Mouse (Mus musculus): ENCODE data around the gene Clec2e. TPM values are rescaled to one million over a fixed set of nuclear protein-coding genes. Genes with fewer than 3 reads are reported as not detected.
"Not testable (repeated sequence)": the region's sequence is repeated elsewhere in the genome, so short reads cannot be mapped to it uniquely, and the experiment has no call there.

Gene Clec2e
- polyA plus RNA-seq (2016; fragmentation: Nextera tagmentation; extraction: Ambion mirVana) = not detected in 2 replicates

DNA sequence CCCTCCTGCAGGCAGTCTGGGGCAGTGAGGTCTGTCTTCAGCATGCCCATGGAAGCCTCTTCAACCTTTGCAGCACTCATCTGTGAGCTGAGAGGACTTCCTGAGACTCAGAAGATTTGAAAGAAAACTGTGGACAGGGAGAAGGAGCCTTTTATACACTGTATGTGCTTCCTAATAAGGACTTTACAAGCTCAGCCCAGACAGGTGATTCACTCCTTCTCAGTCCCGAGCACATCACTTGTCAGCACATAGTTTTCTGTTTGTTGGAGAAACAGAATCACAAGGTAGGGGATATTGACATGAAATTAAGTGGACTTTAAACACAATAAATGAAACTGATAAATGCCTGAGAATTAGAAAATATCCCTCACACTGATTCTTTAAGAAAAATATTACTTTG, at the start of gene Clec2e:
Clec2e (minus strand) TSS at position 120 of the 400 bp plus-strand sequence.
- not testable (repeated sequence) for ATAC-seq (ENCODE audit: insufficient number of reproducible peaks, insufficient read depth, low FRiP score, low TSS enrichment, low read depth); H3K4me3 ChIP-seq (replicated peaks); H3K27me3 ChIP-seq; H3K4me2 ChIP-seq; H3K27ac ChIP-seq; H3K9ac ChIP-seq (replicated peaks); H3K9me3 ChIP-seq; H3K36me3 ChIP-seq; H3K4me1 ChIP-seq (replicated peaks)
- WGBS = 78% methylated on average over 1 of the region's 1 CpGs

DNA sequence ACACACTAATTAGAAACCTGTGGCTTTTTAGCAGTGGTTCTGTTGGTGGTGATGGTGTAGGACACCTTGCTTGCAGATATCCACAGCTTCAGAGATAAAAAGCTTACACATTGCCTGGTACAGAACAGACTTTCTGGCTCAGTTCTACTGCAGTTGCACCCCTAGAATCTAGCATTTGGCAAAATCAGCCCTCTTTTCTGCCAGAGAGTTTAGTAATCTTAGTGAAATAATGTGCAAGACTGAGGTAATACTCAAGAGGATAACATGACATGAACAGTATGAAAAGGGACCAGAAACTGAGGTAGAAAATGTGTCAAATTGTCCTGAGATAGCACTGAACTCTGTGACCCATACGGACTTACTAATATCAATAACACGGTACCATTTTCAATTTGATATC, 46.1 kb upstream of the Clec2e start:
- Histone ChIP-seq H3K4me2 (no peak overlapping the region), H3K27ac (no peak overlapping the region), H3K36me3 (no peaks in the 10 kb centered on the region), H3K9ac (replicated peaks) (no peak overlapping the region), H3K4me1 (replicated peaks) (no peaks in the 10 kb centered on the region), H3K27me3 (no peaks in the 10 kb centered on the region), H3K4me3 (replicated peaks) (no peak overlapping the region), H3K9me3 (no peaks in the 10 kb centered on the region)
- ATAC-seq (ENCODE audit: insufficient number of reproducible peaks, insufficient read depth, low FRiP score, low TSS enrichment, low read depth) = no peak
- WGBS = 90% methylated on average over 2 of the region's 2 CpGs

DNA sequence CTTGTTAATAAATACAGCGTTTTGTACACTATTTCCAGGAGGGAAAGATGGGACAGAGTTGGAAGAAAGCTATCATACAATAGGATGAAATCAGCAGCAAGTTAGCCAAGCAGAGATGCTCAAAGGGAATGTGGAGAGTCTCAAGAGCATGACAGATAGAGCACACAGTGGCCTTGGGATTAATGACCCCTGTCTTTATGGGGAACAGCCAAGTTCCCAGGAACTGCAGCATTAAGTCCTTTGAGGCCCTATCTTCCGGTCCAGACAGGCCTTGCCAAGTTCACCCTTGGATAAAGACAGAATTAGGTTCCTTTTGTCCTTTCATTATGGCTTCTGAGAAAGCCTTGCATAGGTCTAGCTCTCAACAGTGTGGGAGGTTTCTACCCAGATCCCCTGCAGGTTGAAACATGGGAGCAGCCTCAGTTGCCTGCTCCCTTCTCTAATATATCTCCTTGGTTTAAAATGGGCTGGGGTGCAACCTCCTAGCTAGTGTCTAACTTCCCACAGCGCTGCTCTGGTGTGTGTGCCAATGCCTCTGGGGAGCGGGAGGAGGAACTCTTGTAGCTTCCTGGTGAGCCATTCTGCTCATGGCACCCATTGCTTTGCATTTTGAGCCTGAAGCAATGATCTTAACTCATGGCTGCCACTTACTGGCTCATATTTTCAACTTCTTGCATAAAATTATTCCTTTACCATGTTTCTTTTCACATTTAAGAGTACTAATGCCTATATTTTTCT, 32.1 kb upstream of the Clec2e start:
- ATAC-seq (ENCODE audit: insufficient number of reproducible peaks, insufficient read depth, low FRiP score, low TSS enrichment, low read depth) = no peak
- no peak overlapping the region for H3K9ac ChIP-seq (replicated peaks)
- H3K9me3 ChIP-seq = no peaks in the 10 kb centered on the region
- H3K36me3 ChIP-seq = no peaks in the 10 kb centered on the region
- WGBS = 82% methylated on average over 4 of the region's 4 CpGs
- no peak overlapping the region for H3K27ac ChIP-seq
- H3K4me1 ChIP-seq (replicated peaks) = no peaks in the 10 kb centered on the region
- no peak overlapping the region for H3K4me2 ChIP-seq
- H3K27me3 ChIP-seq = no peaks in the 10 kb centered on the region
- H3K4me3 ChIP-seq (replicated peaks) = no peak overlapping the region

DNA sequence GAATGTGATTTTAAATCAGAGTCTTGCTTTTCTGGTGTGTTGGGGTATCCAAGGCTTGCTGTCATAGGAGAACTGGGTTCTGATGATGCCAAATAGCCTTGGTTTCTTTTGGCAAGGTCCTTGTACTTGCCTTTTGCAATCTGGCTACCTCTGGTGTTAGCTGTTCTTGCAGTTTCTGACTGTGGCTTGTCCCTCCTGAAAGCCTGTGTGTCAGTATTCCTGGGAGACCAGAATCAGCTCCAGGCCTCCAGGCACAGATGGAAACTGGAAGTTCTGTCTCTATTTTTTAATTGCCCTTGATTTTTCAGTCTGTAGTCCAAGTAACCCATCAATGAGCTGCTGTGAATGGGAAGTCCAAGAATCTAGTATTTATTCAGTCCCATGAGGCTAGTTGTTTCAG, 26.1 kb upstream of the Clec2e start:
- Histone ChIP-seq H3K27me3 (no peaks in the 10 kb centered on the region), H3K4me1 (replicated peaks) (no peaks in the 10 kb centered on the region), H3K4me2 (no peak overlapping the region), H3K36me3 (no peaks in the 10 kb centered on the region), H3K9me3 (no peaks in the 10 kb centered on the region), H3K27ac (no peak overlapping the region), H3K4me3 (replicated peaks) (no peak overlapping the region), H3K9ac (replicated peaks) (no peak overlapping the region)
- no peak for ATAC-seq (ENCODE audit: insufficient number of reproducible peaks, insufficient read depth, low FRiP score, low TSS enrichment, low read depth)

DNA sequence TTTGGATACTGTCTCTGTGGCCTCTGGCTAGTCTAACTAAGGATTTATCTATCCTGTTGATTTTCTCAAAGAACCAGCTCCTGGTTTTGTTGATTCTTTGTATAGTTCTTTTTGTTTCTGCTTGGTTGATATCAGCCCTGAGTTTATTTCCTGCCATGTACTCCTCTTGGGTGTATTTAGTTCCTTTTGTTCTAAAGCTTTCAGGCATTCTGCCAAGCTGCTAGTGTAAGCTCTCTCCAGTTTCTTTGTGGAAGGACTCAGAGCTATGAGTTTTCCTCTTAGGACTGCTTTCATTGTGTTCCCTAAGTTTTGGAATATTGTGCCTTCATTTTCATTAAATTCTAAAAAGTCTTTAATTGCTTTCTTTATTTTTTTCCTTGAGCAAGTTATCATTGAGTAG, 23.8 kb upstream of the Clec2e start:
- H3K4me3 ChIP-seq (replicated peaks); H3K4me1 ChIP-seq (replicated peaks); H3K9me3 ChIP-seq; H3K27ac ChIP-seq; H3K9ac ChIP-seq (replicated peaks); H3K4me2 ChIP-seq; H3K27me3 ChIP-seq; H3K36me3 ChIP-seq; ATAC-seq (ENCODE audit: insufficient number of reproducible peaks, insufficient read depth, low FRiP score, low TSS enrichment, low read depth): not testable (repeated sequence)

DNA sequence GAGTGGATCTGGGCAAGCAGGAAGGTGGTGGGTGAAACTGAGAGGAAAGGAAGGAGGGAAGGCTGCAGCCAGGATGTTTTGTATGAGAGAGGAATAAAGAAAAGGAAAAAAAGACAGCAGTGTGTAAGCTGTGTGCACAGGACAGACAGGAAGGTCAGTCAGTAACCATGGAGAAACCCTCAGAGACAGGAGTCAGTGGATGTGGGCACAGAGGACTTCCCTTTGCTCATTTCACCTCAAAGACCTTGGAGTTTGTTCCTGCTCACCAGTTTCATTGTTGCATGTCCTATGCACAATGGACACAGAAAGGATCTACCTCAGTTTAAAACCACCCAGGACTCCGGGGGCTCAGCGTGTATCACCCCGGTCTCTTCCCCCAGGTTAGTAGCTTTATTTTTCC, 15.5 kb upstream of the Clec2e start:
- H3K27me3 ChIP-seq = no peaks in the 10 kb centered on the region
- H3K36me3 ChIP-seq = no peaks in the 10 kb centered on the region
- WGBS = 96% methylated on average over 3 of the region's 3 CpGs
- no peaks in the 10 kb centered on the region for H3K9me3 ChIP-seq
- no peak overlapping the region for H3K4me2 ChIP-seq
- no peak overlapping the region for H3K27ac ChIP-seq
- no peak overlapping the region for H3K9ac ChIP-seq (replicated peaks)
- no peak for ATAC-seq (ENCODE audit: insufficient number of reproducible peaks, insufficient read depth, low FRiP score, low TSS enrichment, low read depth)
- H3K4me3 ChIP-seq (replicated peaks) = no peak overlapping the region
- H3K4me1 ChIP-seq (replicated peaks) = no peaks in the 10 kb centered on the region

DNA sequence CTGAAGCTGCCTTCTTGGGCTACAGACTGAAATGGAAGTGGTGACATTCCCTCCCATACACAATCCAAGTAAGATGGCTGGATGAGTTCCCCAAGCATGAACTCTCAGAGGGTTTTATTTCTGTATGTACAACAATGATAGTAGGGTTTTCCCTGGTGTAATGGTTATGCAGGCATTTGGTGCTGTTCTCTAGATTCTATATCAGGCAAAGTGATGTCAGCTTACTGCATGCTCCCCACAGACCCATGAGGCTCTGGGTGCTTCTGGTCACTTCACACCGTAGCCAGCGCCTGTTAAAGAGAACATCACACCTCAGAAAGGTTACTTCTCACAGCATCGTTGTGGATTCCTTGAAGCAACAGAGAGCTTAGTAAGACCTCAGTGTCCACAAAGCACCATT, 13.5 kb upstream of the Clec2e start:
- H3K4me2 ChIP-seq; H3K36me3 ChIP-seq; H3K9me3 ChIP-seq; H3K9ac ChIP-seq (replicated peaks); ATAC-seq (ENCODE audit: insufficient number of reproducible peaks, insufficient read depth, low FRiP score, low TSS enrichment, low read depth); H3K27ac ChIP-seq; H3K27me3 ChIP-seq; H3K4me3 ChIP-seq (replicated peaks); H3K4me1 ChIP-seq (replicated peaks): not testable (repeated sequence)
- 74% methylated on average over 3 of the region's 3 CpGs for WGBS

DNA sequence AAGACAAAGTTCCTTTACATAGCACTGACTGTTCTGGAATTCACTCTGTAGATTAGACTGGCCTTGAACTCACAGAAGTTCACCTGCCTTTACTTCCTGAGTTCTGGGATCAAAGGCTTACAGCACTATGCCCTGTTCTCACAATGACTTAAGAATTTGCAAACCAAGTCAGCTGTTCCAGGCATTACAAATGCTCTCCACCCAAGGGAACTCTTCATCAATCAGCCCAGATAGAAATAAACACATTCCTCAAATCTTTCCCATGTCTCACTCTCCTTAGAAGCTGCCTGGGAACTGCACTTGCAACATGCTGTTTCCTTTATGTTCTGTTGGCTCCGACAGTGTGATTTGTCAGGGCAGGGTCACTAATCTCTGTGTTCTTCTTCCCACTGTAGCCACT, 13.1 kb upstream of the Clec2e start:
- Histone ChIP-seq H3K27ac (no peak overlapping the region), H3K4me2 (no peak overlapping the region), H3K36me3 (no peaks in the 10 kb centered on the region), H3K27me3 (no peaks in the 10 kb centered on the region), H3K9me3 (no peaks in the 10 kb centered on the region), H3K4me1 (replicated peaks) (no peaks in the 10 kb centered on the region), H3K4me3 (replicated peaks) (no peak overlapping the region), H3K9ac (replicated peaks) (no peak overlapping the region)
- 50% methylated on average over 1 of the region's 1 CpGs for WGBS
- ATAC-seq (ENCODE audit: insufficient number of reproducible peaks, insufficient read depth, low FRiP score, low TSS enrichment, low read depth) = no peak

DNA sequence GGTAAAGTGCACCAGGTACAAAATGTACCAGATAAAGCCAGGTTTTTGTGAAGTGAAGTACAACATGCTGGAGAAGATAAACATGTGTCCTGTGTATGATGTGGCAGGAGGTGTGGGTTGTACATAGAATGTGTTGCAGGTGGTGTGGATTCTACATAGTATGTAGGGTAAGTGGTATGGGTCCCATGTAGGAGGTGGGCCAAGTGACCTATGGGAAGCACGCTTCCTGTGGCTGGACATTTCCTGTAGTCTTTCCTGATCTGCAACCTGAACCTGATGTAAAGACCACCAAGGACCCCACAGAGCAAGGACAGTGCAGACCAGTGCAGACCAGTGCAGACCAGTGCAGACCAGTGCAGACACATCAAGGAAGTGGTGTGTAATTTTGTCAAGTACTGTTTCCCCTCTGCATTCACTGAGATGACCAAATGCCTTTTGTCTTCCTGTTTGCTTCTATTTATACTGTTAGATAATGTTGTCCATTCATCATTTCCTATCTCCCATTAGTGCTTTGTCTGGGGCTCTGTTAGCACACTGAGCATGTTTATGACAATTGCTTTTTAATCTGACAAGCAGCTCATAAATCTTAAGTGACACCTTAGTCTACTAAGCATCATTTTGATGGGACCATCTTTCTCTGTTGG, 12.4 kb upstream of the Clec2e start:
- H3K4me3 ChIP-seq (replicated peaks) = no peak overlapping the region
- ATAC-seq (ENCODE audit: insufficient number of reproducible peaks, insufficient read depth, low FRiP score, low TSS enrichment, low read depth) = 0 out of 2 replicates have a peak, but pooled peaks have one; percentile 37
- H3K4me1 ChIP-seq (replicated peaks) = no peaks in the 10 kb centered on the region
- no peak overlapping the region for H3K9ac ChIP-seq (replicated peaks)
- H3K4me2 ChIP-seq = no peak overlapping the region
- H3K9me3 ChIP-seq = no peaks in the 10 kb centered on the region
- no peaks in the 10 kb centered on the region for H3K36me3 ChIP-seq
- no peaks in the 10 kb centered on the region for H3K27me3 ChIP-seq
- WGBS = 85% methylated on average over 1 of the region's 1 CpGs
- H3K27ac ChIP-seq = no peak overlapping the region

DNA sequence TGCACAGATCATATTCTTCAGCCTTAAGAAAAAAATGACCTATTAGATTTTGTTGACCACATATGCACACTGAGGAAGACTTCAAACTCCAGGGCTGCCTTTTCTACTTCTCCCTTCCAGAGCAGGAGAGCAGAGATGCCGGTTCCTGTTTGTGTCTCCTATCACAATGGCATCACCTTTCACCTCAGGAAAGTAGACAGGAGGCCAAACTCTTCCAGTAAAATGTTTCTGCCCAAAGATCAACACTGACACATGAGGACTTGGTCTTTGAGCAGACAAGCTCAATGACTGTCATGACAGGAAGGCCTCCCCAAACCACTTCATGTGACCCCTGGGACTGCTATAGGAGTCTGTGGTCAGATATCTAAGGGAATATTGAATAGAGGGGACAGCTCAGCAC, 11.8 kb upstream of the Clec2e start:
- no peak overlapping the region for H3K4me2 ChIP-seq
- WGBS = 72% methylated on average over 1 of the region's 1 CpGs
- no peak overlapping the region for H3K9ac ChIP-seq (replicated peaks)
- no peaks in the 10 kb centered on the region for H3K4me1 ChIP-seq (replicated peaks)
- no peaks in the 10 kb centered on the region for H3K36me3 ChIP-seq
- H3K27ac ChIP-seq = no peak overlapping the region
- no peak for ATAC-seq (ENCODE audit: insufficient number of reproducible peaks, insufficient read depth, low FRiP score, low TSS enrichment, low read depth)
- no peaks in the 10 kb centered on the region for H3K27me3 ChIP-seq
- H3K9me3 ChIP-seq = no peaks in the 10 kb centered on the region
- no peak overlapping the region for H3K4me3 ChIP-seq (replicated peaks)

DNA sequence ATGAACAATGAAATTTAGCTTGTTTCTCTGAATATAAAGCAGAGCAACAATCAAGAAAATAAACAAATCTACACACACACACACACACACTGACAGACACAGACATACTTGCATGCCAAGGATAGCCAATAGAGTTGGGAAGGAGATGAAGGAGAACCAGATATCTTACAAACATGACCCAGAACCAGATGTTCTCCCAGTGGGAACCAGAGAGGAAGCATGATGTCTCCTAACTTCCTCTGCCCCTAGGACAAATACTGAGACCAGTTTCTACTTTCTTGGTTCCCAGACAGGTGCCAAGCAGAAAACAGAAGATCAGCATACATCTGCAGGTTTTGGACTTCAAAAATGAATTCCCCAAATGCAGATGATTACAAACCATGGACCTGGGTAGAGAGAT, 7.2 kb upstream of the Clec2e start:
- H3K4me3 ChIP-seq (replicated peaks) = no peak overlapping the region
- H3K4me2 ChIP-seq = no peak overlapping the region
- no peak overlapping the region for H3K9ac ChIP-seq (replicated peaks)
- H3K36me3 ChIP-seq = no peaks in the 10 kb centered on the region
- no peaks in the 10 kb centered on the region for H3K9me3 ChIP-seq
- H3K27me3 ChIP-seq = no peaks in the 10 kb centered on the region
- no peak overlapping the region for H3K27ac ChIP-seq
- ATAC-seq (ENCODE audit: insufficient number of reproducible peaks, insufficient read depth, low FRiP score, low TSS enrichment, low read depth) = no peak
- H3K4me1 ChIP-seq (replicated peaks) = no peaks in the 10 kb centered on the region
